Mouse (Mus musculus) lung, postnatal 0 days (tissue): ENCODE results near the gene Kcnt2.

Experiments
- CTCF ChIP-seq: IDR thresholded peaks from 2 replicates; pipeline ENCODE4 v1.5.1; 2016; ENCODE audit warnings: antibody characterized with exemption, mild to moderate bottlenecking
- EP300 ChIP-seq: IDR thresholded peaks from 2 replicates; pipeline ENCODE4 v1.6.1; 2016; ENCODE audit warnings: antibody characterized with exemption, mild to moderate bottlenecking, control low read depth

- no peak for TF ChIP-seq CTCF
- no peak for TF ChIP-seq EP300
Observed at GRCm38 (mm10) chr1:140613101-140613500, 367.1 kb downstream of the Kcnt2 start.
